Mouse (Mus musculus) MEL-GATA-1-ER (cell line): ENCODE results near the gene Cldn34b3.
"Not testable (repeated sequence)": the region's sequence is repeated elsewhere in the genome, so short reads cannot be mapped to it uniquely, and the experiment has no call there.

Experiments
- DNase-seq: peaks from one replicate; pipeline ENCODE4 v3.0.0-alpha.2; 2012; ENCODE audit warnings: low read depth; ENCODE audit errors: extremely low read depth

Cldn34b3 gene

GRCm38 (mm10) chrX:76264004-76264403 is at the start of gene Cldn34b3:
Cldn34b3 (plus strand) TSS chrX:76264304.
- DNase-seq = not testable (repeated sequence)
